Mouse (Mus musculus) adrenal gland, postnatal 10 days (tissue): Measurements from ENCODE around the gene Tnpo1. TPM values are rescaled to one million over a fixed set of nuclear protein-coding genes. Genes with fewer than 3 reads are reported as not detected.
"Not testable (repeated sequence)": the region's sequence is repeated elsewhere in the genome, so short reads cannot be mapped to it uniquely, and the experiment has no call there.

Experiments used
- DNase-seq: peaks from one replicate; pipeline ENCODE4 v3.0.0; 2021; ENCODE audit warnings: mixed read lengths
- total RNA-seq, 2 experiments: library from RNA; stranded (reverse); gene quantifications; 2 replicates each; pipeline ENCODE4 v1.2.3; 2021

Gene Tnpo1
- total RNA-seq, 2 experiments from 2014 or later = 97.7 to 115 TPM

DNA sequence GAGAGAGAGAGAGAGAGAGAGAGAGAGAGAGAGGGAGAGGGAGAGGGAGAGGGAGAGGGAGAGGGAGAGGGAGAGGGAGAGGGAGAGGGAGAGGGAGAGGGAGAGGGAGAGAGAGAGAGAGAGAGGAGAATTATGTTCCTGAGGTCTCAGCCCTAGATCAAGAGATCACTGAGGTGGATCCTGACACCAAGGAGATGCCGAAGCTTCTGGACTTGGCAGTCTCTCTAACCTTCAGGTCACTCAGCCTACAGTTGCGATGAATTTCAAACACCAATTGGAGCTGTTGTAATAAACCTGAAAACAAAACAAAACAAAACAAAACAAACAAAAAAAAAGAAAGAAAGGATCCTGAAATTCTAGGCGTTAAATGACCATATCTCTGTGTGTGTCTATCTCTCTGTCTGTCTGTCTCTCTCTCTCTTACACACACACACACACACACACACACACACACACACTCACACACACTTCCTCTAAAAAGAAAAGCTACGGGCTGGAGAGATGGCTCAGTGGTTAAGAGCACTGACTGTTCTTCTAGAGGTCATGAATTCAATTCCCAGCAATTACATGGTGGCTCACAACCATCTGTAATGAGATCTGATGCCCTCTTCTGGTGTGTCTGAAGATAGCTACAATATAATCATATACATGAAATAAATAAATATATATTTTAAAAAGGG, 109.1 kb downstream of the Tnpo1 start:
- not testable (repeated sequence) for DNase-seq

DNA sequence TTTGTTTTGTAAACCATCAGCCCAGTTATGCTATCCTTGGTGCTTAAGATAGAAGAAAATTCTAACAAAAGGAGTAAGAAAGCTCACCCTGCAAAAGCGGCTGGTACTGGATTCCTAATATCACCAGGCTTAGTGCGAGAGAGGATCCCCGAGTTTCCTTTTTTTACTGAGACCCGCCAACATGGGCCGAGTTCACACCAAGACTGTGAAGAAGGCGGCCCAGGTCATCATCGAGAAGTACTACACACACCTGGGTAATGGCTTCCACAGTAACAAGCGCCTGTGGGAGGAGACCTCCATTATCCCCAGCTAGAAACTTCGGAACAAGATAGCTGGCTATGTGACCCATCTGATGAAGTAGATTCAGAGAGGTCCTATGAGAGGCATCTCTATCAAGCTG, 109.6 kb downstream of the Tnpo1 start:
- DNase-seq = no peak

DNA sequence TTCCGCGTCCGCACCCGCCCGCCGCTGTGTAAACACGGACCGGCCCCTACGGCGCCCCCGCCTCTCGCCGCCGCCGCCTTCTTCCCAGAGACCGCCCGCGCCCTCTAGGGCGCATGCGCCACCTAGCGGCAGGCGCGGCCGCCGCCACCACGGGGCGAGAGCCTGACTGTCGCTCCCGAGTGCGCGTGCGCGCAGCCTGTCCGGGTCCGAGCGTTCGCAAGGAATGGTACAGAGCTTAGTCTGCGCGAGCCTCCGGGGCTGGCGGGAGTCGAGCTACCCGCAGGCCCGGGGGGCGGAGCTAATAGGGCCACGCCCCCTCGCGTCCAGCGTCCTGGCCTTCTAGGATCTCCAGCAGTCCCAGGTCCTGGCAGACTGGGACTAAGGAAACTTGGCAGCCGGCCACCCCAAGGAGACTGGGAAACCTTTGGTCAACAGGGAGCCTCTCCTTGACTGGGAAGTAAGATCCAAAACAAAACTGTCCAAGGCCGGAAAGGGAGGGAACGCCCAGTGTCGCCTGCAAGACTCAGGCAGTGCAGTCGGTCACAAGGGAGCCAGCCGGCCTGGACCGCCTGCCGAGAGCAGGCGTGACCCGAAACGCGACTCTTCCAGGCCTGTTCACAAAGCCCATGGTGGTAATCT, 110.9 kb downstream of the Tnpo1 start, which contains the start of gene Fcho2:
Gene Fcho2, minus strand, starts transcription at position 303 of the 639 bp plus-strand sequence.
- DNase-seq = peak; percentile 99

DNA sequence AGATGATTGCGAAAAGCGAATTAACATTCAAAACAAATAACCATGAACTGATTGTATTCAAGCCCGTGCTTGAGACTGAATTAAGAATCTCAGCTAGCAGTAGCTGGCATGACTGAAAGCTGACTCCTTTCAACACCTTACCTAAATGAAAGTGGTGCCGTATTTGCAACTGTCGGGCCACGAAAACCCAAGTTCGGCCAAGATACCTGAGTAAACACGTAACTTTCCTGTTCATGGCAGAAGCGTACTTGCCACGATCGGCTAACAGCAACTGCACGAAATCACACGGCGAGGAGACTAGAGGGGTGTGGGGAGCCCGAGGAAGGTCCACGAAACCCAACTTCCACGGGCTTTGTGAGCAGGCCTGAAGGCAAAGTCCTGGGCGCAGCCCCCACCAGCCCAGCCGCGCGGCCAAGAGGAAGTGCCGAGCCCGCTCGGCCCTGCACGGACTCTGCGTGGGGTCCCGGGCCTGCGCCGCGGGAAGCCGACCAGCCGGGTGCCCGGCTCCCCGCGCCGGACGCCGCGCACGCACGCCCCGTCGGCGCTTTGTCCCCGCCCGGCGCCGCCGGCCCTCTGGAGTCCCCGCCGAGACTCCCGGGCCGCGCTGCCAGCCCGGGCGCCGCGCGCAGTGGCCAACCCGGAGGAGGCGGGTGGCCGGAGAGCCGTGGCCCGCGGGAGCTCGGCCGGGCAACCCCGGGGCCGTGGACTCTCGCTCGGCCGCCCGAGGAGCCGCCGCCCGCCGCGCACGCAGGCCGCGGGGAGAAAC, 111.7 kb downstream of the Tnpo1 start:
- DNase-seq = peak; percentile 70

DNA sequence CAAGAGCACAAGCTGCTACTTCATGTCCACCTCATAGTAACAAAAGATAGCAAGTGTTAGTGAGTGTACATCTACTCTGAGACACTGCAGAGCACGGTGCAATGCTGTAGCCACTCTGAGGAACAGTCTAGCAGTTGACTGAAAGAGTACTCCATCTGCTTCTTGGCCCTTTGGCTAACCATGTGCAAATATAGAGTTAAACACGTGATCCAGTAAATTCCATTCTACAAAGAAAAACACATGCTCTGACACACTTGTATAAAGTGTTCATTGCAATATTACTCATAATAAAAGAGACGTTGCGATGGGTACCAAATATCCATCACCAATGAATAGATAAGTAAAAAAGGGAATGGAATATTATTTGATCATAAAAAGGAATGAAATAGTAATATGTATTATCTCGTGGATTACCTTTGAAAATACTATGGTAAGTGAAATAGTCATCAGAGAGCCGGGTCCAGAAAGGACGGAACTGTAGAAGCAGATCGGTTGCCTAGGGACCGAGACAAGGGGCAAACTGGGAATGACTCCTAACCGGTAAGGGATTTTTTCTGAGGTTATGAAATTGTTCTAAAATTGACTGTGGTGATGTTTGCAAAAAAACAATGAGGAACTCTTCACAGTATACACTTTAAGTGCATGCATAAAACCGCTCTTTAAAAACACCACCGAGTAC, 112.4 kb downstream of the Tnpo1 start:
- no peak for DNase-seq

DNA sequence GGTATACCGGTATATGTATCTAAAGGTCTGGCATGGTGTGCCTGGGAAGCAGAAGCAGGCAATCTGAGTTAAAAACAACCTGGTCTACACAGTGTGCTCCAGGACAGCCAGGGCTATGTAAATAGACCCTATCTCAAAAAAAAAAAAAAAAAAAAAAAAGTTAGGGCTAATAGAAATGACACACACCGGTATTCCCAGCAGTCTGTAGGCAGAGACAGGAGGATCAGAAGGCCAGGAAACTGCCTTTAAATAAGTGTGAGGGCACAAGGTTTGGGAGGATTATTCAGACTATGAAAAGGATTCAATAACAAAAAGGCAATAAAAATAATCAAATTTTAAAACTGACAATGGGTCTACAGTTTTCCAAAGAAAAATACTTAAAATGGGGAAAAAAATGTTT, 113.0 kb downstream of the Tnpo1 start:
- no peak for DNase-seq

DNA sequence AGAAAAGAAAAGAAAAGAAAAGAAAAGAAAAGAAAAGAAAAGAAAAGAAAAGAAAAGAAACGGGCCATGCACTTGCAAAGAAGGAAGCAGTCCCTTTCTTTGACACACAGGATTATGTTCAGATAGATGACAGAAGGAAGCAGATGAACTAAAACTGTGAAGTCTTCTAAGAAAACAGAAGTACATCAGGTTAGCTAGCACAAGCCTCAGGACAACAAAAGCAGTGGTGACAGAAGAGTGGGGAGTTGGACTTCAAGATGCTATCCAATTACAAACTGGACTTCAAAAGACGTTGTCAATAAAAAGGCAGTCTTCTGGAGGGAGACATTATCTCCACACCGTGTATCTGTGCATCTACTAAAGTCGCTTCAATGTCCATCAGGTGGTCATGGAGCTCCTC, 113.9 kb downstream of the Tnpo1 start:
- DNase-seq = no peak

DNA sequence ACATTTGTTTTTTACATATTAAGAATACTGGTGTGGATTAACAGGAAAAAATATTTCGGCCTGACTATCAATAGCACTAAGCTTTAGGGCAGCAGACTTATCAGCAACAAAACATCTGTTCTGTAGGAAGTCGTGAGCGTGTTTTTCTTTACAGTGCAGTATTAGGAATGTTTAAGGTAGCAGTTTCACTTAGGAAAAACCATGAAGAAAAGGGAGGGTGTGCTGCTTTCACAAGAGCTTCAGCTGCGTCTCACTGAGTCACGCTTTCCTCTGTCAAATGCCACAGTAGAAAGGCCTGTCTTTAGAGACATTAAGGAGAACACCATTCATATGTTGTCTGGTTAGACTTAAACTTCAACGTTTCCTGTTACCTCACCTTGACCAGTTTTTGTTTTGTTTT, 116.0 kb downstream of the Tnpo1 start:
- no peak for DNase-seq

DNA sequence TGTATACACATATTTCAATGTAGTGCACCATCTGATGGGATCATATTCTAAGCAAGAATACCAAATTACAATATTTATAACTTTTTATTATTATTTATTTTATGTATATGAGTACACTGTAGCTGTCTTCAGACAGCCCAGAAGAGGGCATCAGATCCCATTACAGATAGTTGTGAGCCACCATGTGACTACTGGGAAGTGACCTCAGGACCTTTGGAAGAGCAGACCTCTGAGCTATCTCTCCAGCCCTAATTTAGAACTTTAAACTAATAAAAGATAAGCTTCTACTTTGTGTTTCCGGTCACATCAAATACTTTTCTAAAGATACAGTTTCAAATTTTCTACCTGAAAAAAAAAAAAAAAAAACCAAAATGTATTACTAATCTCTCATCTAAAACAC, 117.1 kb downstream of the Tnpo1 start:
- DNase-seq = no peak

DNA sequence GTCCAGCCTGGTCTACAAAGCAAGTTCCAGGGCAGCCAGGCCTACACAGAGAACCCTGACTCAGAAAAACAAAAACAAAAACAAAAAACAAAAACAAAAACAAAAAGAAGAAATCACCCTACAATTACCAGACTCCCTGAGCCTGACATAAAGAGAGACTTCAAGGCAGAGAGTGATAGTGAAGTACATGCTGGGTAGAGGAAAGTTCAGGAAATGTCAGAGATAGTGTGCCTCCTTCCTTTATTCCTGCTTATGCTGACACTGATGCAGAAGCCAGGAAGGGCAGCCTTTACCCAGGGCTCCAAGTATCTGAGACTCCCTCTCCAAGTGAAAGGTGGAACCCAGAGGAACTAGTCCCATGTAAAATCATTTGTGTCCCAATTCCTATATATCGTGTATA, 121.7 kb downstream of the Tnpo1 start:
- no peak for DNase-seq

DNA sequence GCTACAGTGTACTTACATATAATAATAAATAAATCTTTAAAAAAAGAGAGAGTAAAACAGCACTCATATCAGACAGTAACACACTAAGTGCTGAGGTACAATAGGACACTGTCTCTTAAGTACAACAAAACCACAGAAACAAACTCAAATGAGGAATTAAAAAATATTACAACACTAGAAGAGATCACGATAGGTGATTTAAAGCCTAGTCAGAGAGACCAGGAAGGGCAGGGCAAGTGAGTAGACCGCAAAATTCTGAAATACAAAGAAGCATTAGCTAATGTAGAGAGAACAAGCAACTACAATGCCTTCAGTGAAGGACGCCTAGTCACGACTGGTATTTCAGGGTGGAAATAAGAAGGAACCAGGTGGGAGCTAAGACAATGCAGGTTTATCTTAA, 122.5 kb downstream of the Tnpo1 start:
- no peak for DNase-seq

DNA sequence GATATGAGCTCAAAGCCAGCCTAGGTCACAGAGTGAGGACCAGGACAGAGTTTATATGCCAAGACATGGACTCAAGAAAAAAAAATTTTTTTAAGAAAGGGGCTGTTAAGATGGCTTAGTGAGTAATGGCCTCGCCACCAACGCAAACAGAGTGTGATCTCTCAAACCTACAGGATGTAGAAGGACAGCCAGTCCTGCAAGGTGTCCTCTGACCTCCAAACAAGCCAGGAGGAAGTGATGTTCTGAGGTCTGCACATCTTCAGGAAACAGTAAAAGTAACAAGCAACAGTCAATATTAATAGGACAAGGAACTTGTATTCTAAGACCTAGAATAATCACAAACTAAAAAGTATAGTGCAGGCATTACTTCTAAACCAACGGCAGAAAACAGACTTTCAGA, 123.2 kb downstream of the Tnpo1 start:
- no peak for DNase-seq

DNA sequence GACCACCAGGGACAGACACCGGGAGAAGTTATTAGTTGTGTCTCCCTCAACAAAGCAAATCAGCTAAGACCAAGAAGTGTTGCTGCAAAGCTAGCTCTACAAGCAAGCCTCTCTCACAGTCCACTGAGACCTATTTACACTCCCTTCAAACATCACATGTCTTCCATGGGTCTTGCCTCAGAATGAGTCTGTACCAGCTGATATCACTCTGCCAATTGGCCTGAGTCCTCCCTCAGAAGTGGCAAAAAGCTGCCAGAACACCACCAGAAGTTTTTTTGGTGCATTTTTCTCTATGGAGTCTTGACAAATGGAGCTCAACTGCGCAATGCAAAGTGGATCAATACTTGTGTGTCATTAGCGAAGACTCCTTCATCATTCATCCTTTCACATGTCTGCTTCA, 130.7 kb downstream of the Tnpo1 start:
- no peak for DNase-seq

DNA sequence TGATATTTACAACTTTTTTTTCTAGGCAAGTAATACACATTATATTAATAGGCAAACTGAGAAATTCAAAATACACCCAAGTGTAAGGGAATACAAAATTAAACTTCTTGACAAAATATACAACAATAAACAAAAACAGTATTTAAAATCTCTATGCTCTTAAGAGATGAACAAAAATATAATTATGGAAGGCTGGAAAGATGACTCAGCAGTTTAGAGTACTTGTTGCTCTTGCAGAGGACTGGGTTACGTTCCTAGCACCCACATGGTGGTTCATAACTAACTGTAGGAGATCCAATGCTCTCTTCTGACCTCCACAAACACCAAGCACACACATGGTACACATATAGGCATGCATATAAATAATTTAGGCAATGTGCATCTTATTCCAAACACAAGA, 133.3 kb downstream of the Tnpo1 start:
- DNase-seq = no peak

DNA sequence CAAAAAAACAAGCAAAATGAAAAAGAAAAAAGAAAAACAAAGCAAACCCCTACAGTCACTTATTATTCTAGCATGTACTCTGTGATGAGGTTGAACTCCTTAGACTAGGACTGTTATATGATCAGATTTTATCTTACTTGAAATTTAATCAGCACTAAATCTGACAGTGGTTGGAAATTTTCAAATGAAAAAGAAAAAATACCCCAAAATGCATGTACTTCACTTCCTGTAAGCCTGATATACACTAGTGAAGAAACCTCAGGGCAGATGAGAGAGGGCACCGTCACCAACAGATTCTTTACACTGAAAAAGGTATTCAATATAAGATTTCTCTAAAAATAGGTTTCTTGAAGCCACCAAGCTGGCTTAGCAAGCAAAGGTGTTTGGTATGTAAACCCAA, 134.5 kb downstream of the Tnpo1 start:
- DNase-seq = no peak

Other genes starting within 250 kb of the Tnpo1 start
- gene Tmem171, start 231.6 kb downstream of the Tnpo1 start, total RNA-seq = 1 to 10 TPM; 2.3 to 2.9 TPM
- 10 to 100 TPM; 40.6 to 50.8 TPM for gene Fcho2, start 110.9 kb downstream of the Tnpo1 start, total RNA-seq
- gene 1700024P04Rik, start 58.2 kb upstream of the Tnpo1 start, total RNA-seq = not detected